9 mouse cellular contexts compared by ENCODE assay signal in genomic region chr1:165706492-165706891, GRCm38 (mm10). TPM values are rescaled to one million over a fixed set of nuclear protein-coding genes. Genes with fewer than 3 reads are reported as not detected.
DNase-seq lines count a peak whose midpoint lies in the region; ATAC-seq and TF ChIP-seq lines count a peak whose summit lies in the region.
"Had no signal": no experiment of that assay in that cellular context is flagged by ENCODE, and none has a peak within 500 bp of the region (broad histone marks: within the 10 kb centered on the region; RNA-seq: fewer than 3 reads in every experiment).

No protein-coding gene starts in this region.

- peak overlapping the region; percentile 73 for H3K4me3 ChIP-seq in heart, embryonic 10.5 days
- peak overlapping the region; percentile 81 for H3K4me3 ChIP-seq in megakaryocyte, embryonic 14.5 days (replicated peaks)
- H3K4me3 ChIP-seq in heart, postnatal 0 days (ENCODE audit: low read depth, low read length), result peak overlapping the region; percentile 90
- H3K4me3 ChIP-seq in liver, postnatal 0 days (ENCODE audit: low read depth, low read length), result peak overlapping the region; percentile 77

- H3K9ac ChIP-seq in heart, postnatal 0 days (replicated peaks; ENCODE audit: low read depth, low read length), result peak overlapping the region; percentile 96
- peak overlapping the region; percentile 83 for H3K9ac ChIP-seq in liver, postnatal 0 days (replicated peaks)

- no peak for DNase-seq in heart, embryonic 10.5 days (ENCODE audit: low spot score)
- DNase-seq in heart, postnatal 36 days, result no peak
- no peak for DNase-seq in heart, postnatal 0 days (ENCODE audit: low spot score)
- no peak for DNase-seq in liver, postnatal 0 days
- DNase-seq in cerebellum, adult 9-11 months, result no peak
- DNase-seq: cerebellum, postnatal 36 days had no signal

- WGBS in heart, embryonic 10.5 days, result 25% methylated on average over 4 of the region's 4 CpGs
- 11% methylated on average over 4 of the region's 4 CpGs for WGBS in heart, postnatal 0 days
- 34% methylated on average over 4 of the region's 4 CpGs for WGBS in liver, postnatal 0 days (ENCODE audit: insufficient replicate concordance)

- H3K9me3 ChIP-seq in heart, embryonic 10.5 days, result no peaks in the 10 kb centered on the region
- H3K9me3 ChIP-seq in megakaryocyte, embryonic 14.5 days, result 0 out of 2 replicates have a peak, but pooled peaks cover 3% of the 10 kb centered on the region
- no peaks in the 10 kb centered on the region for H3K9me3 ChIP-seq in heart, postnatal 0 days (replicated peaks; ENCODE audit: control insufficient read depth, low read length)
- H3K9me3 ChIP-seq in liver, postnatal 0 days (ENCODE audit: low read length), result no peaks in the 10 kb centered on the region

- no peak for TF ChIP-seq EP300 in heart, postnatal 0 days (IDR thresholded peaks at IDR 0.05; ENCODE audit: low read depth)
- TF ChIP-seq EP300 in liver, postnatal 0 days (IDR thresholded peaks at IDR 0.05; ENCODE audit: low read depth), result no peak

- H3K36me3 ChIP-seq in heart, embryonic 10.5 days, result 0 out of 2 replicates have a peak, but pooled peaks cover 7% of the 10 kb centered on the region
- H3K36me3 ChIP-seq in megakaryocyte, embryonic 14.5 days (replicated peaks; ENCODE audit: low read length), result no peaks in the 10 kb centered on the region
- no peaks in the 10 kb centered on the region for H3K36me3 ChIP-seq in heart, postnatal 0 days (replicated peaks; ENCODE audit: control insufficient read depth, insufficient read depth, low read length)
- no peaks in the 10 kb centered on the region for H3K36me3 ChIP-seq in liver, postnatal 0 days (replicated peaks; ENCODE audit: insufficient read depth, low read length)

- ATAC-seq in megakaryocyte, adult 5-6 weeks (ENCODE audit: poor library complexity, severe bottlenecking), result no peak
- no peak for ATAC-seq in heart, postnatal 0 days (ENCODE audit: insufficient read depth, low read depth)
- ATAC-seq in liver, postnatal 0 days, result no peak
- no peak for ATAC-seq in erythroid progenitor cell, adult 5-6 weeks (replicated peaks; ENCODE audit: low FRiP score, poor library complexity, severe bottlenecking)

- peak overlapping the region; percentile 78 for H3K4me2 ChIP-seq in heart, postnatal 0 days (ENCODE audit: low read depth, low read length)
- H3K4me2 ChIP-seq in liver, postnatal 0 days (ENCODE audit: low read depth, low read length), result peak overlapping the region; percentile 79

- intact Hi-C loops in heart, postnatal 36 days (cut with DNase I), result no loop called here

- peaks cover 72% of the 10 kb centered on the region for H3K4me1 ChIP-seq in heart, embryonic 10.5 days
- H3K4me1 ChIP-seq in megakaryocyte, embryonic 14.5 days, result peaks cover 77% of the 10 kb centered on the region
- peaks cover 63% of the 10 kb centered on the region for H3K4me1 ChIP-seq in heart, postnatal 0 days (ENCODE audit: control insufficient read depth, insufficient read depth)
- peaks cover 51% of the 10 kb centered on the region for H3K4me1 ChIP-seq in liver, postnatal 0 days (ENCODE audit: insufficient read depth)

- no peaks in the 10 kb centered on the region for H3K27me3 ChIP-seq in heart, embryonic 10.5 days (ENCODE audit: insufficient read depth, poor library complexity, severe bottlenecking)
- peaks cover 72% of the 10 kb centered on the region for H3K27me3 ChIP-seq in megakaryocyte, embryonic 14.5 days (replicated peaks)
- no peaks in the 10 kb centered on the region for H3K27me3 ChIP-seq in heart, postnatal 0 days (ENCODE audit: control insufficient read depth, insufficient read depth, low read length)
- H3K27me3 ChIP-seq in liver, postnatal 0 days (ENCODE audit: insufficient read depth, low read length), result peaks cover 4% of the 10 kb centered on the region; the same call in 1 of the 2 replicates

- TF ChIP-seq CTCF in heart, postnatal 0 days (IDR thresholded peaks at IDR 0.05; ENCODE audit: low read depth), result no peak
- TF ChIP-seq CTCF in liver, postnatal 0 days (IDR thresholded peaks at IDR 0.05; ENCODE audit: low read depth), result no peak

- H3K27ac ChIP-seq in heart, embryonic 10.5 days, result peak overlapping the region; percentile 97
- peak overlapping the region; percentile 96 for H3K27ac ChIP-seq in heart, postnatal 0 days (ENCODE audit: low read depth)
- H3K27ac ChIP-seq in liver, postnatal 0 days (ENCODE audit: low read depth), result peak overlapping the region; percentile 91

RNA-seq across cellular contexts. Expression of gene Rcsd1, which starts 3.1 kb away (rescaled TPM):
- polyA plus RNA-seq in heart, embryonic 10.5 days (2016; fragmentation: Nextera tagmentation; extraction: Ambion mirVana), result 100 and 130 TPM in 2 replicates
- total RNA-seq in heart, postnatal 36 days (2021), result 10 to 100 TPM; 74.2 to 80.7 TPM
- polyA plus RNA-seq in megakaryocyte, embryonic 14.5 days (2012; ENCODE audit: insufficient read depth, low replicate concordance), result 0.43 and 11.0 TPM in 2 replicates
- 82.1 and 88.8 TPM in 2 replicates for total RNA-seq in megakaryocyte, adult 5-6 weeks (2015)
- total RNA-seq in megakaryocyte, adult 5-6 weeks (2017), result 184 and 199 TPM in 2 replicates
- total RNA-seq in heart, postnatal 0 days (2014; rRNA removed; ENCODE audit: low replicate concordance), result 88.6 and 94.0 TPM in 2 replicates
- polyA plus RNA-seq in heart, postnatal 0 days (2015; fragmentation: Nextera tagmentation; extraction: Ambion mirVana), result 103 and 116 TPM in 2 replicates
- polyA plus RNA-seq in liver, postnatal 0 days (2015; fragmentation: Nextera tagmentation; extraction: Ambion mirVana), result 14.6 and 15.0 TPM in 2 replicates
- 8.8 and 9.4 TPM in 2 replicates for total RNA-seq in erythroid progenitor cell, adult 5-6 weeks (2015; ENCODE audit: low replicate concordance)
- 19.9 and 23.1 TPM in 2 replicates for total RNA-seq in erythroid progenitor cell, adult 5-6 weeks (2017; ENCODE audit: low replicate concordance)

RNA-seq across cellular contexts. Expression of gene Creg1, which starts 57.1 kb away (rescaled TPM):
- 76.2 and 85.1 TPM in 2 replicates for polyA plus RNA-seq in heart, embryonic 10.5 days (2016; fragmentation: Nextera tagmentation; extraction: Ambion mirVana)
- 10 to 100 TPM; 78.3 to 93.2 TPM for total RNA-seq in heart, postnatal 36 days (2021)
- 254 and 485 TPM in 2 replicates for polyA plus RNA-seq in megakaryocyte, embryonic 14.5 days (2012; ENCODE audit: insufficient read depth, low replicate concordance)
- 263 and 307 TPM in 2 replicates for total RNA-seq in megakaryocyte, adult 5-6 weeks (2015)
- 140 and 147 TPM in 2 replicates for total RNA-seq in megakaryocyte, adult 5-6 weeks (2017)
- total RNA-seq in heart, postnatal 0 days (2014; rRNA removed; ENCODE audit: low replicate concordance), result 29.1 and 32.4 TPM in 2 replicates
- 62.1 and 75.2 TPM in 2 replicates for polyA plus RNA-seq in heart, postnatal 0 days (2015; fragmentation: Nextera tagmentation; extraction: Ambion mirVana)
- polyA plus RNA-seq in liver, postnatal 0 days (2015; fragmentation: Nextera tagmentation; extraction: Ambion mirVana), result 289 and 305 TPM in 2 replicates
- total RNA-seq in erythroid progenitor cell, adult 5-6 weeks (2015; ENCODE audit: low replicate concordance), result 514 and 545 TPM in 2 replicates
- total RNA-seq in erythroid progenitor cell, adult 5-6 weeks (2017; ENCODE audit: low replicate concordance), result 329 and 433 TPM in 2 replicates
